Mouse (Mus musculus) forebrain, embryonic 11.5 days (tissue): Measurements from ENCODE around the gene Fam173a. TPM values are rescaled to one million over a fixed set of nuclear protein-coding genes. Genes with fewer than 3 reads are reported as not detected.
A peak's percentile ranks its signal among the peaks of the same experiment; 100 is the strongest.

Experiments used
- ATAC-seq: fragments of 200-750 bp; cut with Nextera tagmentation; replicated peaks from 2 replicates; pipeline ENCODE4 v1.8.0; 2017; ENCODE audit warnings: moderate TSS enrichment; ENCODE audit not compliant: low FRiP score
- DNase-seq: peaks from one replicate; pipeline ENCODE4 v3.0.0-alpha.2; 2017; ENCODE audit warnings: low spot score
- H3K27ac ChIP-seq: fragments of 300-500 bp; sonication (generic); 2 replicates; pipeline ENCODE4 v1.5.1; 2014; ENCODE audit warnings: low read depth, low read length
- H3K27me3 ChIP-seq: fragments of 300-500 bp; sonication (generic); 2 replicates; pipeline ENCODE4 v1.6.1; 2014; ENCODE audit warnings: mild to moderate bottlenecking, low read length, mixed read lengths; ENCODE audit not compliant: control insufficient read depth, insufficient read depth
- H3K36me3 ChIP-seq: fragments of 300-500 bp; sonication (generic); 2 replicates; pipeline ENCODE4 v1.6.1; 2014; ENCODE audit warnings: mild to moderate bottlenecking, low read length, moderate library complexity, mixed read lengths; ENCODE audit not compliant: control insufficient read depth, insufficient read depth
- H3K4me1 ChIP-seq: fragments of 300-500 bp; sonication (generic); replicated peaks from 2 replicates; pipeline ENCODE4 v1.6.1; 2014; ENCODE audit warnings: low read length, mixed read lengths; ENCODE audit not compliant: control insufficient read depth, insufficient read depth
- H3K4me2 ChIP-seq: fragments of 300-500 bp; sonication (generic); 2 replicates; pipeline ENCODE4 v1.6.1; 2014; ENCODE audit warnings: low read depth, mild to moderate bottlenecking, low read length, moderate library complexity, mixed read lengths; ENCODE audit not compliant: severe bottlenecking
- H3K4me3 ChIP-seq: fragments of 300-500 bp; sonication (generic); 2 replicates; pipeline ENCODE4 v1.5.1; 2014; ENCODE audit warnings: low read depth, low read length
- H3K9ac ChIP-seq: fragments of 300-500 bp; sonication (generic); 2 replicates; pipeline ENCODE4 v1.6.1; 2014; ENCODE audit warnings: low read length
- H3K9me3 ChIP-seq: fragments of 300-500 bp; sonication (generic); 2 replicates; pipeline ENCODE4 v1.6.1; 2016; ENCODE audit warnings: low read length, mixed read lengths; ENCODE audit not compliant: control insufficient read depth
- WGBS: fragments of 180-500 bp; shearing (Covaris S2); extraction: QIAGEN DNeasy Blood & Tissue Kit; methylation state at CpG from one replicate; pipeline ENCODE4 v1.1.7; 2014; 5-methylcytosine and 5-hydroxymethylcytosine counted together
- polyA plus RNA-seq: library from polyadenylated mRNA; unstranded; fragments of >200 nt; fragmentation: Nextera tagmentation; extraction: Ambion mirVana; gene quantifications from 2 replicates; pipeline ENCODE4 v1.2.1, GENCODE M21; 2014

Fam173a gene
- polyA plus RNA-seq, 1 experiment from 2014 or later, result 71.0 TPM

DNA sequence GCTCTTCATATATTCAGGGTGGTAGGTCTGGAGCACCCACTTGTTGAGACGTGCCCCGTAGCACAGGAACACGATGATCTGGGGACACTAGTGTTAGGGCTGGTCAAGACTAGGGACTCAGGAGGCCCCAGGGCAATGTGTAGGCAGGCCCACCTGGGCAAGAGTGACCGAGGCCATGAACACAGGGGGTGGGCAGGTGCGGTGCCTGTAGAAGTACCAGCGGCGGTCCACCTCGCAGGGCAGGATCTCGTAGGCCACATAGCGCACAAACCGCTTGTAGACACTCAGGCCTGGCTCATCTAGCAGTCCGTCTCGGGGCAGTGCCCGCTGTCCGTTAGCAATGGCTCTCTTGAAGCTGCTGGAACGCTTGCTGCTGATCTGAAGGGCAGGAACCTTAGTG, 43.1 kb upstream of the Fam173a start:
- ATAC-seq (no peak), DNase-seq (peak; percentile 59)
- H3K9me3 ChIP-seq, result no peaks in the 10 kb centered on the region
- no peak overlapping the region for H3K4me3 ChIP-seq
- H3K36me3 ChIP-seq, result peaks cover 9% of the 10 kb centered on the region; the same call in 1 of the 2 replicates
- no peak overlapping the region for H3K4me2 ChIP-seq
- H3K27me3 ChIP-seq, result no peaks in the 10 kb centered on the region
- WGBS, result 92% methylated on average over 16 of the region's 16 CpGs
- peaks cover 36% of the 10 kb centered on the region for H3K4me1 ChIP-seq
- no peak overlapping the region for H3K9ac ChIP-seq
- no peak overlapping the region for H3K27ac ChIP-seq

DNA sequence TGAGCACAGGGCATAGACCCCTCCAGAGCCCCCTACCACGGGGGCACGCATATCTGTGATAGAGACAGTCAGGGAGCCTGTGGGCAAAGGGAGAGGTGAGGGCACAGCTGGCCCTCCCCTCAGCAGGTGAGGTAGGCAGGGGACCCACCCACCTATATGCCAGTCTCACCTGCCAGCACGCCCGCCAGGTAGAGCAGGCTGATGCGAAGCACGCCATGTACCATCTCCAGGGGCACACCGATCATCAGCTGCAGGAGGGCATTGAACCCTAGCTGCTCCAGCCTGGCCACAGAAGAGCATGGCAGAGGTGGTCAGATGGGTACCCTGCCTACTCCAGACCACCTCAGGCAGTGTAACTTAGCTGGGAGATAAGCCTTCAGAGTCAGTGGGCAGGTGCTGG, 42.6 kb upstream of the Fam173a start:
- Histone ChIP-seq H3K4me2 (no peak overlapping the region), H3K36me3 (peaks cover 13% of the 10 kb centered on the region; the same call in 1 of the 2 replicates), H3K4me3 (no peak overlapping the region), H3K27me3 (no peaks in the 10 kb centered on the region), H3K4me1 (peaks cover 36% of the 10 kb centered on the region), H3K9me3 (no peaks in the 10 kb centered on the region), H3K9ac (no peak overlapping the region), H3K27ac (no peak overlapping the region)
- ATAC-seq, result no peak
- no peak for DNase-seq
- 96% methylated on average over 7 of the region's 7 CpGs for WGBS

- peak overlapping the region; percentile 83 for H3K4me3 ChIP-seq
- 91% methylated on average over 12 of the region's 12 CpGs for WGBS
- no peak for ATAC-seq
- peaks cover 40% of the 10 kb centered on the region for H3K4me1 ChIP-seq
- H3K9ac ChIP-seq, result peak overlapping the region; percentile 78
- peak; percentile 56 for DNase-seq
- no peak overlapping the region for H3K27ac ChIP-seq
- H3K36me3 ChIP-seq, result peaks cover 11% of the 10 kb centered on the region; the same call in 1 of the 2 replicates
- H3K9me3 ChIP-seq, result no peaks in the 10 kb centered on the region
- no peaks in the 10 kb centered on the region for H3K27me3 ChIP-seq
- peak overlapping the region; percentile 95; the same call in 1 of the 2 replicates for H3K4me2 ChIP-seq
Measured at GRCm38 (mm10) chr17:25834595-25835222, 42.0 kb upstream of the Fam173a start.

DNA sequence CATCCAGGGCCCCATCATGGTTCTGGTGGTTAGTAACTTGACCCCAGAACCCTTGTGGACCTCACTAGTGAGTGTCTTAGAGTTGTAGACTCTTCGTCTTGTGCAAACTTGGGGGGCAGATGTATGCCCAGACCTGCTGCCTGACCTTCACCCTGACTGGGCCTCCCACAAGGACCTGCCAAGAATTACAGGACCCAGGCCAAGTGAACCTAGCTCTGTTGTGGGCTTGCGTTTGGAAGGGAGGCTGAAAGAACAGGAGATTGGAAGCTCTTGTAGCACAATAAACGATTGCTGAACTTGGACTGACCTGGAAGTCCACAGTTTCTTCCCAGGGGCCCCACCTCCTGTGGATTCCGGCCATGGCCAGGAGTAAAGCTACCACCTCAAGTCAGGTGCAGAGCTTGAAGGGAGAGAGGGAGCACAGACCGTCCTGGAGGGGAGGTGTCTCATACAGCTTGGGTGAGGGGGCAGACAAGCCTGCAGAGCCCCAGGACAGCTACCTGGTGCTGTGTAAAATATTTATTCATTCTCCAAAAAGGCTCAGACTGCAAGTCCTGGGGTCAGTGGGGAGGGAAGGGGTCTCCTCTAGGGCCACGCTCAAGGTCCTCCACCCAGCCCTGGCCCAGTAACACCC, 41.4 kb upstream of the Fam173a start:
- peak overlapping the region; percentile 78 for H3K9ac ChIP-seq
- peaks cover 45% of the 10 kb centered on the region for H3K4me1 ChIP-seq
- H3K36me3 ChIP-seq, result peaks cover 9% of the 10 kb centered on the region; the same call in 1 of the 2 replicates
- peak; percentile 52 for DNase-seq
- H3K4me3 ChIP-seq, result peak overlapping the region; percentile 83
- ATAC-seq, result no peak
- H3K4me2 ChIP-seq, result peak overlapping the region; percentile 95
- H3K27ac ChIP-seq, result no peak overlapping the region; the same call in 1 of the 2 replicates
- no peaks in the 10 kb centered on the region for H3K27me3 ChIP-seq
- no peaks in the 10 kb centered on the region for H3K9me3 ChIP-seq
- WGBS, result 60% methylated on average over 6 of the region's 6 CpGs

- ATAC-seq, result peak; percentile 59
- H3K36me3 ChIP-seq, result peaks cover 9% of the 10 kb centered on the region; the same call in 1 of the 2 replicates
- no peak for DNase-seq
- peaks cover 47% of the 10 kb centered on the region for H3K4me1 ChIP-seq
- peak within 1 kb of the TSS; percentile 95 for H3K4me2 ChIP-seq
- H3K9me3 ChIP-seq, result no peaks in the 10 kb centered on the region
- H3K27me3 ChIP-seq, result no peaks in the 10 kb centered on the region
- peak within 1 kb of the TSS; percentile 96 for H3K27ac ChIP-seq
- H3K9ac ChIP-seq, result peak within 1 kb of the TSS; percentile 87
- peak within 1 kb of the TSS; percentile 83 for H3K4me3 ChIP-seq
- 1% methylated on average over 24 of the region's 24 CpGs for WGBS
Measured at GRCm38 (mm10) chr17:25833291-25833663, 40.6 kb upstream of the Fam173a start, which contains the start of gene Stub1. TSS of gene Stub1 (minus strand) at chr17:25833404.

DNA sequence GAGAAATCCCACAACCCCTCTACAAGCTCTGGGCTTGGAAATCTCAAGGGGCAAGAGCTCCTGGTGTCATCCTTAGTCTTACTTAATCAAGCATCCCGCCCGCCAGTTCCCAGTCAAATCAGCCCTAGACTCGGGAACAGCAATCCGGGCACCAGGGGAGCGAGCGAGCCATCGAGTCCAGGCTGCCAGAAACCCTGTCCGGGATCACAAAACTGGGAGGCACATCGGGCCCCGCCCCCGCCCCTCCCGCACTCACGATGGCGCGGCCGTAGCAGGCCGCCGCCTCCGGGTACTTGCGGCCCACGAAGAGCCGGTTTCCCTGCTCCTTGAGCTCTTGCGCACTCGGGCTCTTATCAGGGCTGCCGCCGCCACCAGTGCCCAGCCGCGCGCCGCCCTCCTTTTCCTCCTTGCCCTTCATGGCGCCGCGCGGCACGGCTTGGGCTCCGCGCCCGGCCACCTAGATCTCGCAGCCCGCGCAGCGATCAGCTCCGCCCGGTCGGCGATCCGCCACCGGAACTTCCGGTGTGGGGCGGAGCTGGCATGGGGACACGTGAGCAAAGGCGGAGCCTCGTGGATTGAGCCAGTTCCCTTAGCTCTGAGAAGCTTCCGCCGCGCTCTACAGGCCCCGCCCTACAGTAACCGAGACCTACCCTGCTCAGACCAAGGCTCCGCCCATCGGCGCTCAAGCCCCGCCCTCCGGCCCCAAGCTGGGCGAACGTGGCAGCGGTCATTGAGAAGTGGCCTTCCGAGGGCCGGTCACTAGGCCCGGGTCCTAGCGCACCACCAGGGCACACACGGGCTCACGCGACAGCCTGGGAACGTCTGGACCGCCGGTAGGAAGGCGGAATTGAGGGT, 40.0 kb upstream of the Fam173a start:
- H3K4me2 ChIP-seq, result peak overlapping the region; percentile 95
- H3K4me3 ChIP-seq, result peak overlapping the region; percentile 83
- peak; percentile 99 for DNase-seq
- peak overlapping the region; percentile 87 for H3K9ac ChIP-seq
- ATAC-seq, result peak; percentile 89
- peak overlapping the region; percentile 96 for H3K27ac ChIP-seq
- peaks cover 49% of the 10 kb centered on the region for H3K4me1 ChIP-seq
- H3K27me3 ChIP-seq, result no peaks in the 10 kb centered on the region
- peaks cover 9% of the 10 kb centered on the region; the same call in 1 of the 2 replicates for H3K36me3 ChIP-seq
- under 1% methylated on average over 71 of the region's 77 CpGs for WGBS
- H3K9me3 ChIP-seq, result no peaks in the 10 kb centered on the region

DNA sequence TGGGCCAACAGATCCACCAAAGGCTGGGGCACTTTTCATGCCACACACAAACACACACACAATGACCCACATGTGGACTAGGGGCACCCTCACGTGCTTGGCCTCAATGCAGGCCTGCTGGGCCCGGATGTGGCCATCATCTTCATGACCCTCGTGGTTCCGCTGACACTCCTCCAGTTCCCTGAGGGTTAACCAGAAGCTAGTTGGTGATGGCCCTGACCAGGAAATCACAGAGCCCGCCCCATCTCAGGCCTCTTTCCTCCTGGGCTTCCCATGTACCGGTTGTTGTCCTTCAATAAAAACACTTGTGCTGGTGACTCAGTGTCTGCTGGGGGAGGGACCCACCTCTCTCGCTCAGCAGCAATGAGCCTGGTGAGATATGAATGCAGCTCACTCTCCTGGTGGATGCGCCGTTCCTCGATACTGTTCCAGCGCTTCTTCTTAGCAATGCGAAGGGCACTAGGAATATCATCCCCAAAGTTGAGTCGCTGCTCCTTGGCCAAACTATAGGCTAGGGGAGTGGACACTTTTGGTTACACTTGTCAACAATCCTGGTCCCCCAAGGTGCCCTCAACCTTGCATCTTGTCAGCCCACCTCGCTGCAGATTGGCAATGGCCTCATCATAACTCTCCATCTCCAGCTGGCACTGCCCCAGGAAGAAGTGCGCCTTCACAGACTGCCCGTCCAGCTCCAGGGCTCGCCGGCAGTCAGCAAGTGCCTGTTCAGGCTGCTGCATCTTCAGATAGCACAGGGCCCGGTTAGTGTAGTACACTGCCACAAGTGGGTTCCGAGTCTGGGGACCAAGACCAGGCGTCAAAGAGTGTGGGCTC, 39.0 kb upstream of the Fam173a start:
- peak overlapping the region; percentile 87 for H3K9ac ChIP-seq
- no peaks in the 10 kb centered on the region for H3K9me3 ChIP-seq
- no peak for ATAC-seq
- peak; percentile 57 for DNase-seq
- peaks cover 9% of the 10 kb centered on the region; the same call in 1 of the 2 replicates for H3K36me3 ChIP-seq
- H3K27me3 ChIP-seq, result no peaks in the 10 kb centered on the region
- H3K4me1 ChIP-seq, result peaks cover 41% of the 10 kb centered on the region
- H3K4me3 ChIP-seq, result peak overlapping the region; percentile 83
- peak overlapping the region; percentile 76 for H3K4me2 ChIP-seq
- 70% methylated on average over 21 of the region's 21 CpGs for WGBS
- H3K27ac ChIP-seq, result no peak overlapping the region
